Mouse (Mus musculus): Measurements from ENCODE around the gene Ifit3.
"Not testable (repeated sequence)": the region's sequence is repeated elsewhere in the genome, so short reads cannot be mapped to it uniquely, and the experiment has no call there.

The Ifit3 gene

DNA sequence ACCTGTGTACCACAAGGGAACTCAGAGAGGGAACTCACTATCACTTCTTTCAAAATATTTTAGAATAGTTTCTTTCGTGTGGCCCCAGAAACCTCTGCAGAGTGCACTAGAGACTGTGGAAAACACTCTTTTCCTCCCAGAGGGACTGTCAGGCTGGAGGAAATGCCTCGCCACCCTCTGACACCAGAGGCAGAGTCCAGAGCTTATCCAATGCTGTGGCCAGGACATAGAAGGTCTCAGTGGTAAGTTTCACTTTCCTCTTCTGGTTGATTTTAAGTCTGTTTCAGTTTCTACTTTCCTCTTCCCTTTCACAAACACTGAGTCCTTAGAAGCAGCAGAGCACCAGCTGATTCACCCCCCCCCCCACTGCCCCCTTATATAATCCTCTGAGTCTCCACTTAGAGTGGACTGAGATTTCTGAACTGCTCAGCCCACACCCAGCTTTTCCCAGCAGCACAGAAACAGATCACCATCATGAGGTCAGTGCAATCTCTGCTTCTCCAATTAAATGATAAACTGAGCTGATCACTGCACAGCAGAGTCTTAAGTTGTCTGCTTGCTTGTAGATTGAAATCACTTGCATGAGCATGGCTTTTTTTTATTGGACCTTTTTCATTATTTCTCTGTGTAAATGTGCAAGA is at the start of gene Ifit3:
Gene Ifit3 (plus strand): TSS at position 406 of the 641 bp plus-strand sequence.
- not testable (repeated sequence) for DNase-seq (ENCODE audit: low read depth)

DNA sequence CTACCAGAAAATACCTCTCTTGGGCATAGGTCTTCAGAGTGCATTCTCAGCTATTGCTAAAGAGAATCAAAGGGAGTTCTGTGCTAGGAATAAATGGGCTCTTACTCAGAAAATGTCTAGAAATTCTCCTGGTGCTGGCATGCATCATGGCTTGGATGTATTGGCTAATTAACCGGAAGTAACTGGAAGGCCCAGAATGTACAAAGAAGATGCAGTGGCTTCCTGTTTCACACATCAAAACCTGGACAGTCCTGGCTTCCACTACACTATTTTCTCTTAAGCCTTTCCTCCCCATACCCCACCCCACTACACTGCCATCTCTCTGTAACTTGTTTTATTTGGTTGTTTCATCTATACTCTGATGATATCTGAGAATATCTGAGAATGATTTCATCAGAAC is 43.9 kb upstream of the Ifit3 start:
- DNase-seq (ENCODE audit: low read depth): no peak

DNA sequence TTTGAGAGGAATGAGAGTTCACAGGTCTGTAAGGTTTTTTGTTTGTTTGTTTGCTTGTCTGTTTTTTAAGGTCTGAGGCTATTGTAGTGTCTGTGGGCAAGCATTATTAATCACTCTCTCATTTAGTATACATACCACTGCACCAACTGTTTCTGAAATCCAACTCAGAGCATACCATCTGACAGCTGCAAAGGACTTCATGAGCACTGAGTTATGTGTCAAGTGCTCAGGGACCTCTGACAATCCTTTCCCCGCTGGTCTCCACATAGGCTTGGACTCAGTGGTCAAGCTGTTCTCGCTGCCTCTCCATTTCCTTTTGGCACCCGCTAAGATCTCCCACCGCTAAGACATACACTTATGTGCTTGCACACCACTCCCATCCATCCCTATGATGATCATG is 37.1 kb upstream of the Ifit3 start:
- DNase-seq (ENCODE audit: low read depth): no peak

DNA sequence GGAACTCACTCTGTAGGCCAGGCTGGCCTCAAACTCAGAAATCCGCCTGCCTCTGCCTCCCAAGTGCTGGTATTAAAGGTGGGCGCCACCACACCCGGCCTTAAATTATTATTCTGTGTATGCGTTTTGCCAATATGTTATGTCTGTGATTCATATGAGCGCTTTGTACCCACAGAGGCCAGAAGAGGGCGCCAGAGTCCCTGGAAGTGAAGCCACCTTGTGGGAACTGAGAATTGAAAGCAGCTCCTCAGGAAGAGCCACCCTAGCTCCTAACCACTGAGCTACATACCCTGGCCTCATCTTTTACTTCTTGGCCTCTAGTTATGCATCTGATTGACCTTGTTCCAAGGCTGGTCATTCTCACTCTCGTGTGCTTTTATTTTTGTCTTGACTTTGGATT is 35.4 kb upstream of the Ifit3 start:
- peak; percentile 44 for DNase-seq (ENCODE audit: low read depth)

GRCm38 (mm10) chr19:34550205-34550533 is 33.2 kb upstream of the Ifit3 start:
- DNase-seq (ENCODE audit: low read depth): no peak

DNA sequence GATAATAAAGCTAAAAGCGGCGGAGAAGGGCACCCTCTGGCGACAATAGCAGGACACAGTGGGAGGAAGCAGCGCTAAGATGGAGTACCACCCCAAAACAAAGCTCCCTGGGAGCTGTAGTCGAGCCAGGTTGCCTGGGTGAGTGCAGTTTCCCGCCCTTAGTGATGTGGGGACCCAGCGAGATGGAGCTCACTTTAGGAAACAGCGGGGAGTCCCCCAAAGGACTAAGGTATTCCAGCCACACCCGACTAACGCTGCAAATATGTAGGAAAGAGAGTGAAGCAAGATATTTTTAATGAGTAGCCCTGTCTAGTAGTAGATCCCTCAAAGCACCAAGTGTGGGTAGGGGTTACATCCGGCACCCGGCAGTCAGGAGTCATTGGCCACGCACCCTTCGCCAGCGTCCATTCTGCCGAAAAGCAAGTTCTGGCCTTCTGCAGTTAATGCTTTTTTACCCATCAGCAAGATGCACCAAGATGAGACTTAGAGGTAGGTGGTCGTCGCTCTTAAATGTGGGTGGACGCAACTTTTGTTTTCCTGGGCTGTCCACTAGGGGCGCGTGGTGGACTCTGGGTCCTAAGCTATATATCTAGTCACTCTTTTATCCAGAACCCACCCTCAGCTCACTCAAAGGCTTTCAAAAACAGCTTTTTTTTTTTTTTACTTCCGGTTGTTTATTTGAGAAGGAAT is 32.7 kb upstream of the Ifit3 start, which contains the start of gene Ifit2:
Gene Ifit2 (plus strand): TSS at position 161 of the 690 bp plus-strand sequence.
- DNase-seq (ENCODE audit: low read depth): peak; percentile 53

- DNase-seq (ENCODE audit: low read depth): peak; percentile 63
Measured at GRCm38 (mm10) chr19:34551981-34552380, 31.4 kb upstream of the Ifit3 start.

DNA sequence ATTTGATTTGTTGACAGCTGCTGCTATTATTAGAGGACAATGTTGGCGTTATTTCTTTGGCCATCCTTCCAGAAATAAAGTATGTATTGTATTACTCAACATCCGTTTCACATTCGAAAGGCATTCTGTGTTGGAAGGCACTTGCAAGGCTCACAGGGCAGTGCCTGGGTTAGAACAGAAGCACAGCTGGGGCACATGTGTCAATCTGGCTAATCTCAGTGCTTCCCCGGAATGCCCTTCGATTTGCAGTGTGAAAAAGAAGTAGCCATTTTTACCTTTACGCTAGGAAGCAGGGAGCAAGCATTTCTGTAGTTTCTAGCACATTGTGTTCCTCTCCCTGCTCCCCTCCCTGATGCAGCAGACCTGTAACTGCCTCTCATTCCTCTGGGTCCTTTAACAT is 30.3 kb upstream of the Ifit3 start:
- peak; percentile 45 for DNase-seq (ENCODE audit: low read depth)

GRCm38 (mm10) chr19:34553522-34553921 is 29.8 kb upstream of the Ifit3 start:
- no peak for DNase-seq (ENCODE audit: low read depth)

DNA sequence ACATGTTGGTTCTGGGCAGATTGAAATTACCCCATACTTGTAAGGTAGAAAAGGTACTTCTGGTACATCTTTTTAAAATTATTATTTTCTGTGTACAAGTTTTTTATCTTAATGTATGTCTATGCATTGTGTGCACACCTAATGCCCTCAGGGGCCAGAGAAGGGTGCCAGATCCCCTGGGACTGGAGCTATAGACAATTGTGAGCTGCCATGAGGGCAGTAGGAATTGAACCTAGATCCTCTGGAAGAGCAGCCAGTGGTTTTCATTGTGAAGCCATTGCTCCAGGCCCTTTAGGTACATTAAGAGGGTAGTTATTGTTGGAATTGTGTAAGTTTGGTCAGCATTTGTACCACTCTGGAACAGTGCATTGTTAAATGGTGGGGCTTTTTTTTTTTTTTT is 29.3 kb upstream of the Ifit3 start:
- no peak for DNase-seq (ENCODE audit: low read depth)

- DNase-seq (ENCODE audit: low read depth): no peak
Measured at GRCm38 (mm10) chr19:34556621-34557020, 26.7 kb upstream of the Ifit3 start.

DNA sequence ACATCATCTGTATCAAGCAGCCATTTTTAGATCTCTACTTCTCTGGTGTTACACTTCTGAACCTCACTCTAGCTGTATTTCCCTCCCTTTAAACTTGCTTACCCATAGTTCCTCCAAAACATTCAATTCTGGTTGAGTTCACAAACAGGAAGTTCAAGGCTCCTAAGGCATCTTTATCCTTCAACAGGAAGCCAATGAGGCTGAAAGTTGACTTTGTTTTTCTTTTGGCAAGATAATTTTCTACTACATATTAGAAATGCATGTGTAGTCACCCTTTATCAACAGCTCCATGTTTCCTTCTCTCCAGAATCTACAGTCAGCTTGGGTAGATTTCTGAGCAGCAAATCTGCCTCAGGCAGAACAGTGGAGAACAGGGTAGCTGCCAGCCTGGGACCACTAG is 20.8 kb upstream of the Ifit3 start:
- DNase-seq (ENCODE audit: low read depth): no peak

- DNase-seq (ENCODE audit: low read depth): no peak
Measured at GRCm38 (mm10) chr19:34566178-34566784, 17.1 kb upstream of the Ifit3 start.

DNA sequence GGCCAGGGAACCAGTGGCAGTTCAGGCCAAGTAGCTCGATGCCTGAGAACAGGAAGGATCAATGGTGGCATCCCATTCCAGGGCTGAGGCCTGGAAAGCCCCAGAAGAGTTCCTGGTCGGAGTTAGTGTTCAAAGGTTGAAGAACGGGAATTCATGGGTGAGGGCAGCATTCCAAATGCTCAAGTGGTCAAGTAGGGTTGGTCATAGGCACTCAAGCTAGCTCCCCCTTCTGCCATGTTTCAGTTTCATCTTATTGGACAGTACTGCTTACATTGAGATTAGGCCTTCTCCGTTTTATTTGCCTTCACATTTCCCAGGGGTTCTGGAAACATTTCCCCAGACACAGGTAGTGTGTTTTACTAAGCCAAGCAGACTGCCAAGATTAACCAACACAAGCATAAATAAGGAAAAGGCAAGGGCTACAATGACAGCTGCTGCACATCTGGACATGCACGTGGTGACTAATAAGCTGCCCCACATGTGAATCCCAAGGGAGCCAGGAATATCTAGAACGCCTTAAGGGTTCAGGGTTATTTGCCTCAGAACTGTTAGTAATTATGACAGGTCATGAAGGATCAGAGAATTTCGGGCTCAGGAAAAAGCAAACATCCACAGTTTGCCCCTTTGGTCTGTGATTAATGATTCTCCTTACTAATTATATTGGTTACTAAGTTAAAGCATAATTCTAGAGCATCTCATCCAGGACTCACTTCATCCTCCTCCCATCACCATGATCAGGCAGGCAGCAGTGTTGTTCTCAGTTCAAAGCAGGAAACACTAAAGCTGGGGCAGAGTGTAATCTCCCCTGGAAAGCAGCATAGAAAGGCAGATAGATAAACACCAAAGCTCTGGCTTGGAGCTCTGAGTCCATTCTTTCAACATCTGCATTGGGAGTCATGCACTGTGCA is 14.1 kb upstream of the Ifit3 start:
- DNase-seq (ENCODE audit: low read depth): no peak

DNA sequence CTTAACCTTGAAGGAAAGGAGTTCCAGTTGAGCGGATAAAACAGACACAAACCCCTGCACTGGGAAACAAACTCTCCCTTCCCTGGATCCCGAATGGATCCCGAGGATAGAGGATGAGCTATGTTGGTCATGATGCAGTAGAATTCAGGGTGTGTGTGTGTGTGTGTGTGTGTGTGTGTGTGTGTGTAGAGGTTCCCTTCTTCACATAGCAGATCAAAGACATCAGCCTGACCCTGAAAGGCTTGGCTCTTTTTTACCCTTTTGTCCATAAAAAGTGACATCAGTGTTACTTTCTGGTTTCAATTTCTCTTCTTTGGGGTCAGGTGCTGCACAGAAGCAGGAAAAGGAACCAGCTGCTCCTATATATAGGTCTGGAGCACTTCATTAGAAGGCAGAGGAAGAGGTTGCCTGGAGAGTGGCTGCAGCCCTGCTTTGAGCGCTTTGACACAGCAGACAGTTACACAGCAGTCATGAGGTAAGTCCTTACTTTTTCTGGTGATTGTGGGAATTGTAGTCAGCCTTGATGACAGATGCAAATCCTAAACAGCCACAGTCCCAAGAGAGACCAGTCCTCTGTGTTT is 13.3 kb upstream of the Ifit3 start:
- no peak for DNase-seq (ENCODE audit: low read depth)

DNA sequence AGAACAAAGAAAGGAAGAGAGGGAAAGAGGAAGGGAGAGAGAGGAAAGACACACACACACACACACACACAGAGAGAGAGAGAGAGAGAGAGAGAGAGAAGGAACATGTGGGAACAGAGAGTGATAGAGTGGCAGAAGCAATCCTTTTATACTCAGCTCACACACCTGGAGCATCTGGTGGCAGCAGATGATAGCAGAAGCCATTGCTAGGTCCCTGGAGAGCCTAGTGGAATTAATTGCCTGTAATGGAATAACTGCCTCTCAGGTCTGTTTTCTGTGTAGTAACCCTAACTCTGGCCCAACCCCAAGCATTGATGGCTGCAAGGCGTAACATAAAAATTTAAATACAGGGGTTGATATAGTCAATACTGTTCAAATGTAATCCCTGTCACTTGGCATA is 12.3 kb upstream of the Ifit3 start:
- DNase-seq (ENCODE audit: low read depth): no peak

- no peak for DNase-seq (ENCODE audit: low read depth)
Measured at GRCm38 (mm10) chr19:34573650-34574049, 9.7 kb upstream of the Ifit3 start.

GRCm38 (mm10) chr19:34577121-34577520 is 6.2 kb upstream of the Ifit3 start:
- peak; percentile 67 for DNase-seq (ENCODE audit: low read depth)

GRCm38 (mm10) chr19:34582696-34583095 is 635 bp upstream of the Ifit3 start:
- not testable (repeated sequence) for DNase-seq (ENCODE audit: low read depth)

- not testable (repeated sequence) for DNase-seq (ENCODE audit: low read depth)
Measured at GRCm38 (mm10) chr19:34585740-34586458, 2.6 kb downstream of the Ifit3 start.
